Mouse (Mus musculus) ZHBTc4 (cell line): ENCODE measurements around the gene Lgals4.
A peak's percentile ranks its signal among the peaks of the same experiment; 100 is the strongest.

Experiments used
- DNase-seq: peaks from one replicate; pipeline ENCODE4 v3.0.0-alpha.2; 2011; ENCODE audit warnings: low read depth, low spot score

Lgals4 gene

DNA sequence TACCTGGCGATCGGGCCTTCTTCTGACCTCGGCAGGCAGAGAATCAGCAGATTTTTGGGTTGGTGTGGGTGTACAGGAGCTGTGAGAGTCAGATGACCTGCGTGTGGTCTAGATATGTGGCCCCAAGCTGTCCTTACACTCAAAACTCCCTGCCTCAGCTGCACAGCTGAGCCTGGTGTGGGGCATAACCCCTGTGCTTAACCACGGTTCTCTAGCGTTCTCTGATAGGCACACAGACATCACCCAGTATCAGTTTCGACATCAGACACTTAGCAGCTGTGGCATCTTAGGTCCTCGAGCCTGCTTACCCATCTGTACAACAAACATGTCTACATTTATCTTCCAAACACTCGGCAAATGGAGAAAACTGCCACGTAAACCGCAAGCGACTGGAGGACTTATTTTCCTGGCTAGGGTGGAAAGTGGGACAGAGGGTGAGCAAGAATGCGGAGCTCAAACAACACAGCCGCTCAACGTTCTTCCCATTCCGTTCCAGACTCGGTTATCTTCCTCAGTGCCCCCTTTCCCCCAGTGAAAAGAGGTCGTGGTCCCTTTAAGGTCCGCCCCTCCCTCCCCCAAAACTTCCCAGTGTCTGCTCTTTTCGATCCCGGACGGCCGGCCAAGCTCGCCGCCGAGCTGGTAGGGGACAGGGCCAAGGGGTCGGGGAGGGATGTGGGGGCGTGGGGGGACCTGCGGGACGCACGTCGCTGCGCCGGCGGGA, 25.3 kb upstream of the Lgals4 start, which contains the start of gene Hnrnpl:
Gene Hnrnpl, plus strand, starts transcription at position 321 of the 721 bp plus-strand sequence.
- peak; percentile 61 for DNase-seq

DNA sequence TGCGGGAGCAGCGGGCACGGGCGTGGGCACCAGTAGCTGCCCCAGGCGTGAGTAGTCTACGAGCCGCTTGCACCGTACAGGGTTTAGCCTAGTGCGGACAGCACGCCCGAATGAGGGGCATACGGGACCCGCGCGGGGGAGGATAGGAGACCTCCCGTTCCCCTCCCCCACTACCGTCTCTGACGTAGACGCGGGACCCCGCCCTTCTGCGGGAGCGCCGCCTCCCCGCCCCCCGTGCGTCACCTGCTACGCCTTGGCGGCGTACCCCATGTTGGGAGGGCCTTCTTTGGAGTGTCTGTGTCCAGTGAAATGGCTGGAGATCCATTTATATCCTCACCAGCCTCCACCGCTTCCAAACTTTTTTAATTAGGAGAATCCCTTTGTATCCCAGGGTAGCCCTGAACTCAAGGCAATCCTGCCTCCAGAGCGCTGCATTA, 24.7 kb upstream of the Lgals4 start:
- peak; percentile 91 for DNase-seq

DNA sequence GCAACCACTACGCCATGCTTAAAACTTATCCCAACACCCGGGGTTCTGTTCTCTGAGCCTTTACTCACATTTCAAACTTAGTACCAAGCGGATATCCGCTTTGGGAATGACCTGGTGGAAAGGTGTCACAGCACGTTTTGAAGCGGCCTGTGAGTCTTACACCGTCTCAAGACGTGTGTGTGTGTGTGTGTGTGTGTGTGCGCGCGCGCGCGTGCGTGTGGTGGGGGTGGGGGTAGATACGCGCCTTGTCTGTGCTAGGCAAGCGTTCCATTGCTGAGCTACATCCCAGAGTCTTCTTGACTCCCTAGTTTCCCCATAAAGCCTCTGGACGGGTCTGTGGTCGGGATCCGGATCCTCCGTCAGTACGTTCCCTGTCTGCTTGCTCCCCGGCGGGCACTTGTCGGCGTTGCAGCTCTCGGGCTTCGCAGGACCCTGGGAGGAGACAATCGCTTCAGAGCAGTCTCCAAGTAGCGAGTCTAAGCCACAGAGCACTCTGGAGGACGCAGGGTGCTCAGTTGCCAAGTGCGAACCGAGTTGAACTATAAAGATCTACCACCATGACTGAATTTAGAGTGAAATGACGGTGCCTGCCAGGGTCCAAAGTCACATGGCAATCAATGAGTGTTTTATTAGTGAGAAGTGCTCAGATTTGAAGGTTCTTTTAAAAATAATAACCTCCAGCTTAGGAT, 24.1 kb upstream of the Lgals4 start:
- peak; percentile 73 for DNase-seq

DNA sequence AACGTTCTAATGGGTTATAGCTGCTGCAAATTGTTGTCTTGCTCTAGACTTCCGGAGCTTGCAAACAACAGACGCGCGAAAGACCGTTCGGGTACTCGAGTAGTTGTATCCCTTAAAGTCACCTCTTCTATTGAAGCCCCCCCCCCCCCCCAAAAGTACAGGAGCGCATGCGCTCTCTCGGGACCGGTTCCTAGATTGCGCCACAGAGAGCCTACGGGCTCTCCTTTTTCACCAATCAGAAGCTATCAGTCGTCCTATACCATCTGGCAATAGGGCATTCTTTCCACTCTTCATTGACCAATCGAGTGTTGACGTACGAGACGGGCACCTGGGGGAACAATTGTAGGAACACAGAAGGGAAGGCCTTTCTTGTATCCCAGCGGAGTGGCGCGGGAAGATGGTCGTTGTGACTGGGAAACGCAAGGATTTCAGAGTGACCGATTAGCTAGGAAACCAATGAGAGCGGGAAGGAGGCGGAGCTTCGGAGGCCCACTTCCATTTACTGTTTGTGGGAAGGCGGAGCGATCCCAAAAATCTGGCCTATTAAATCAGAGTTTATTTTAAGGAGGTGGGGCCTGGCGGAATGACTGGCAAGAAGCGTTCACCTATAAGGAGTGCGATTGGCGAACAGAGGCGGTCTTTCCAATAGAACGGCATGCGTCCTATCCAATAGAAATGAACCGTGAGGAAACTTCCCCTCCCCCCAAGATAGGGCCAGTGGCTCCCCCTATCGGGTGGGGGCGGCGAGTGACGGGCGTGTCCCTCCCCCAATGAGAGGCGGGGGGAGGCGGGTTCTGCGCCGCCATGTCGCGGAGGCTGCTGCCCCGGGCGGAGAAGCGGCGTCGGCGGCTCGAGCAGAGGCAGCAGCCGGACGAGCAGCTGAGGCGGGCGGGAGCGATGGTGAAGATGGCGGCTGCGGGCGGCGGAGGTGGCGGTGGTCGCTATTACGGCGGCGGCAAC, 23.3 kb upstream of the Lgals4 start:
- DNase-seq: peak; percentile 100

DNA sequence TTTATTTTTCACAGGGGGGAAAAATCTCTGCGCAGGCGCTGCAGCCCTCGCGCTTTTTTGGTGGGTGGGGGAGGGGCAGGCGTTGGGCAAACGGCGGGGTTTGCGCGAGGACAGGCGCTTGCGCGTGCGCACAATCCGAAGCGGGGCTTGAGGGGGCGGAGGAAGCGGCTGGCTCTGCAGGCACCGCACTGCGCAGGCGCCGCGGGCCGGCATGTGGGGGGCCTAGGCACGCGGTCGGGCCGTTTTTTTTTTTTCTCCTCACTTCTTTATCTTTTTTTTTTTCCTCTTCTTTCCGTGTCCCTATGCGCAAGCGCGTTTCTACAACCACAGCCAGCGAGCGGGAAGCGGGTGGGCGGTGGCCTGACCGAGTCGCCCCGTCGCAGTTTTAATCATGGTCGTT, 22.4 kb upstream of the Lgals4 start:
- DNase-seq: peak; percentile 96

DNA sequence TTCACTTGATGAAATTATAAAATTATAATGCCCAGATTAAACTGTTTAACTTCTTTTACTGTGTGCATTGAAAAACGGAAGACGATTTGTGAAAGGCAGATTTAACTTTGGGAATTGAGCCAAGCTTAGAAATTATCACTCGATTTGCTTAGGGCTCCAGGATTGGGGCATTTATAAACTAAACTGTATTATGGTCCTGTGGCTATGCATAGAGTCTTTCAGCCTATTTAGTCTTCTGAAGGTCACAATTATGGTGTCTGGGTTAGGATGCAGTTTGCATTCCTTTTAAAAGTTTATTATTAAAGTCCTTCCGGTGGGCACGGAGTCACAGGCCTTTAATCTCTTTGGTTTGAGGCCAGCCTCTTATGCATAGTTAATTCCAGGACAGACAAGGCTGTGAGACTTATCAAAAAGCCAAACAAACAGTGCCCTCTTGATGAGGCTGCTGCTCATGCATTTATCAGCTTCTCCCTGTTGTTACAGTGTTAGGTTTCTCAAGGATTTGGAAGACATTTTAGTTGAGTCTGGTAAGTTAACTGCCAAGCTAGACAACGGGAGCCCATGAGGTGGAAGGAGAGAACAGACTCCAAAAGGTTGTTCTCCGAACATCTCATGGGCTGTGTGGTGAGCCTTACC, 21.9 kb upstream of the Lgals4 start:
- DNase-seq: no peak

DNA sequence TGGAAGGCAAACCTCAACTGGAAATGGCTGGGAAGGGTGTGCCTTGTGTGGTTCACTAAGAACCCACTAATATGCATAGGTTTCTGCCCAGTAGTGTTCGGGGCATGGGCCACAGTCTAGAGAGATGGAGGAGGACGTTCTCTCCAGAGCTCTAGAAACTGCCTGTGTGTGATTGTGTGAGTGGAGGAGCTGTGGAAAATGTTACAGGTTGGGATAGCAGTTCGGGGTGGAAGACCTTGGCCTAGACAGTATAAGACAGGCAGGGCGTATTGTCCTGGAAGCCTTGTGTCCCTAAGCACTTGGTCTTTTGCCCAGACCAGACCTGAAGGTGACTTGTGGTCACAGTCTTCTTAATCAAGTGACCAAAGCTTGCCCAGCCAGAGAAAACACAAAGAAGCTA, 21.2 kb upstream of the Lgals4 start:
- DNase-seq: no peak

DNA sequence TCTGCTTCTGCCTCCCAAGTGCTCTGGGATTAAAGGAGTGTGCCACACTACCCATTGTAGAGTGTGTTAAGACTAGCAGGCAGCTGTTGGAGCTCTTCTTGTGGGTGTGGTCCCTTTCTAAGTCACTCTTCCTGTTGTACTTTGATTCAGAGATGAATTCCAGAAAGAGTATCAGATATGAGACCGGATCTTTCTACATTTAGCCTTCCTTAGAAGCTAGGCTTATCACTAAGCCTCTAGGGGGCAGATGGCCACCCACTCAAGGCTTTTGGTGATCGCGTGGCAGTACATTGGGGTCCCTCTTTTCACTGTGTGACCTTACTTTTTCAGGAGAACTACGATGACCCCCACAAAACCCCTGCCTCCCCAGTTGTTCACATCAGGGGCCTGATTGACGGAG, 20.7 kb upstream of the Lgals4 start:
- no peak for DNase-seq

DNA sequence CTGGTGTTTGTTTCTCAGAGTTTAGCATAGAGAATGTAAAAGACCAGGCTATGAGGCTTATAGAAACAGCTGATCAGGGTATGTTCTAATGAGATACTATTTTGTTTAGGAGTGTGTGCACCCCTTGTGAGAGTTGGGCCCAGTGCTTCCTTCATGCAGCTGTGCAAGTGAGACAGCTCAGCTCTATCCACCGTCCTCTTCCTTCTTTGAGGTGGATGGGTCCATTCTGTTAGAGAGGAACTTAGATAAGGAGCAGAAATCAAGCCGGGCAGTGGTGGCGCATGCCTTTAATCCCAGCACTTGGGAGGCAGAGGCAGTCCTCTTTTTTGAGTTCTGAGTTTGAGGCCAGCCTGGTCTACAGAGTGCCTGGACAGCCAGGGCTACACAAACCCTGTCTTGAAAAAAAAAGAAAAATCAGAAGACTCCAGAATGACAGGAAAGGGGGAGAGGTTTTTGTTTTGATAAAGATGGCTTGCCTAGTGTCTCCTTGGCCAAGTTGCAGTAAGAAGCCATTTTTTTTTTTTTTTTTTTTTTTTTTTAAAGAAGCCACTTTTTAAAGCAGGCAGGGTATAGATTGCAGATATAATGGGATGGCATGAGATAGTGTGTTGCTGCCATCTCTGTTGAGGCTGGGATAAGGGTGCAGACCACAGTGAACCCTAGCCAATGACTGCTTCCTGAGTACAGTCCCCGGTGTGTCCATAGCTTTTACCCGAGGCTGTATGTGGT, 19.2 kb upstream of the Lgals4 start:
- no peak for DNase-seq

DNA sequence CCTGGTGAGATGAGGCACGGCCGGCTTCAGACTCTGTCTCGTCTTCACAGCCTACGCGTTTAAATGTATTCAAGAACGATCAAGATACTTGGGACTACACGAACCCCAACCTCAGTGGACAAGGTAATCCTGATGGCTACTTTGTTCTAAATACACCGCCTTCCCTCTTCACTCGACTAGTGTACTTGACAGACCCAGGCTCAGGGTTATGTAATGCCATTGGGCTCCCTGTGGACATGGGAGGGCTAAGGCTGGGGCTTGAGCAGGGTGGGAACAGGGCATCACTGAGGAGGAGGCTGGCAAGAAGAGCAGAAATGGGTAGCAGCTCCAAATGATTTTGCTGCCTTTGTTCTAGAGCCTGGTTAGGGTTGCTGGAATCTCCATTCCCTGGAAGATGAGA, 18.4 kb upstream of the Lgals4 start:
- DNase-seq: no peak

DNA sequence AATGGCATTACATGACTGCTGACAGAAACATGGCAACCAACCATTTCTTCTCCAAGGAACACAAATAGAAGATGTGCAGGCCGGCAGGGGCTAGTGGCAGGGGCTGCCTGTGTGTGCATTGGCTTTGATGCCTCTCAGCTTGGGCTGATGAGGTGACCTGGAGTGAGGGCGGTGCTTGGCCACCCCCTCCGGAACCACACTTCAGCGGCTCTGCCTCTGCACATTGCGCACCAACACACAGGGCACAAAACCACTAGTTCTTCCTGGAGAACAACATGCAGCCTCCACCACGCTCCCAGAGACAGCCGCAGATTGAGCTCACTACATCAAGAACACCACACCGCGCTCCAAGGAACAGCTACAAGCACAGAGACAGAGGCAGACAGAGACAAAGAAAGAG, 17.5 kb upstream of the Lgals4 start:
- no peak for DNase-seq

DNA sequence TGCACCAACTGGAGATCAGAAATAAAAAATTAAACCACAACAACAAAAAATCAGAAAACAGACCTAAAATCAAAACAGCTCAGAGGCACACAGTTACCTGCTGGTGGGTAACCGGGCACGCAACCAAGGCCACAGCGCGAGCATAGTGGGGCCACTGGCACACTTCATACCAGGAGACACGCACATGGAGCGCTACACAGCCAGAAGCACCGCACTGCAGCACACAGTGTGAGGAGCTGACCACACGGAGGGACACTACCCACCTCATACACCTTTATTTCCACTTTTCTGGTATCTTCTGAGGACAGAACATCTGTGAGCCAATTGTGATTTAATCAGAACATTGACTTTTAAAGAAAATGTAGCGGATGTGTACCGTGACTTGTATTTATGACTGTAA, 16.7 kb upstream of the Lgals4 start:
- no peak for DNase-seq

DNA sequence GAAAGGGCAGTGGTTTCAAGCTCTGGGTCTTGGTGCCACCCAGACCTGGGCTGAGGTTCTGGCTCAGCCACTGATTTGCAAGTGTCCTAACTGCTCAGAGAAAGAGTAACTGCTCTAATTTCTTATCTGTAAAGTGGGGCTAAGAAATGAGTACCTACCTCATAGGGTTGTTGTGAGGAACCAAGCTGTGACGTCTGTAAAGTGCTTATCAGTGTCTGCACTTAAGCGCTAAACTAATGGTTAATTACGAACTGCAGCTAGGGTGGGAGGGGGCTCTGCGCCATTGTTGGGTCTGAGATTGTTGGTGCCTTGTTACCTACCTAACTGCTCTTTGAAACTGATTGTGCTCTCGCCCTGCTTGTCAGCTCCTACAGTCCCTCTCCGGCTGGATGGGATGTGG, 16.1 kb upstream of the Lgals4 start:
- no peak for DNase-seq

DNA sequence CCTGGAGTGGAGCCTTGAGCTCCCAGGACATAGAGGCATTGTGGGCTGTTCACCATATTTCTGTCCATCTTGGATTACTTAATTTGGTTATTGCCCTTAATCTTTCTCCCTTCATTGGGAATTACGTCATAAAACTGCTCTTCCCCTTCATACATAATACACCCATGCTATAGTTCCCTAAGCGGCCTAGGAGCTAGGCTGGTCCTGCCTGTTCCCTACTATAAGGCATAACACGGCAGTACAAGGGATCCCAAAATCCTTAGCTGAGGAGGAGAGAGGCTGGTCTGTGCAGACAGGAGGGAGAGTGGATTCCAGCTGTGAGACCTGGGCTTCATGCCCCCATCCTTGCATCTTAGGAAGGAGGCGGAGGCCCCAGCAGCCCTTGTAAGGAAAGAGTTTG, 15.7 kb upstream of the Lgals4 start:
- no peak for DNase-seq

DNA sequence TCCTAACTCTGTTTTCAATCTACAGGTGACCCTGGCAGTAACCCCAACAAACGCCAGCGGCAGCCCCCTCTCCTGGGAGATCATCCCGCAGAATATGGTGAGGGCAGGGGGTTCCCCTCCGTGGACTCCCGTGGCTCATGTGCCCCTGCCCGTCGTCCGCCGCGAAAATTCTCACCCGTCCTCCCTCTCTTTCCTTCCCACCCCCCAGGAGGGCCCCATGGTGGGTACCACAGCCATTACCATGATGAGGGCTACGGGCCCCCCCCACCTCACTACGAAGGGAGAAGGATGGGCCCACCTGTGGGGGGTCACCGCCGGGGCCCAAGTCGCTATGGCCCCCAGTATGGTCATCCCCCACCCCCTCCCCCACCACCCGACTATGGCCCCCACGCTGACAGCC, 15.2 kb upstream of the Lgals4 start:
- DNase-seq: no peak

DNA sequence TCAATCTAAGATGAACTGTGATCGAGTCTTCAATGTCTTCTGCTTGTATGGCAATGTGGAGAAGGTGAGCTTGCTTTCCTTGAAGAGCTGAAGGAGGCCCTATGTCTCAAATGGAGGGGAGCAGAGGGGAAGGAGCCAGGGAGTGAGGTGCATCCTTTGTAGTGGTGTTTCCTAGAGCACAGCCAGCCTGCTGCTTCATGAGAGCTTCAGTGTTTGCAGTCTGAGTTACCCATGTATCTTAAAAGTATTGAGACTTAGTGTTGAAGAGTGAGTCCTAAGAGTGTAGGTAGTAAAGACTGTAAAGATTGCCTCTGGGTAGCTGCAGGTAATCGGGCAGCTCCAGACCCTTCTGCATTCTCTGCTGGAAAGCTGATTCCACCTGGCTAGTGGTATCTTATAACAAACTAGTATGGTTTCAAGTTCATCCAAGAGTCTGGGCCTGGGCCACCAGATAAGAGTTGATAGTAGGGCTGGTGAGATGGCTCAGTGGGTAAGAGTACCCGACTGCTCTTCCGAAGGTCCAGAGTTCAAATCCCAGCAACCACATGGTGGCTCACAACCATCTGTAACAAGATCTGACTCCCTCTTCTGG, 14.7 kb upstream of the Lgals4 start:
- no peak for DNase-seq

DNA sequence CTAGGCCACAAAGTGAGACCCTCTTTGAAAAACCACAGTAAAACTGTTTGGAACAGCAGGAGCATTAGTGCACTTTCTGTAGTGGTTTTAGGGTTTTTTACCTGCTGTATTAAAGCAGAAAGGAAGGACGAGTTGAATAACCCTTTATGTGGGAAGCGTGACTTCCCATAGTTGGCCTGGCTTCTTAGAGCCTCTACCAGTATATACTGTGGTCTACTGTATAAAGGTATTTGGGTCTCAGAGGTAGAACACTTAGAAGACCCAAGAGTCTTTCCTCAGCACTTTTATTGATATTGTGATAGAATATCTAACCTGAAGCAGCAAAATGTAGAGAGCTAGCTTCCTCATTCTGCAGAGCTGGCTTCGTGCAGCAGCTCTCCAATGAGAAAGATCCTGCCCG, 14.1 kb upstream of the Lgals4 start:
- DNase-seq: no peak

DNA sequence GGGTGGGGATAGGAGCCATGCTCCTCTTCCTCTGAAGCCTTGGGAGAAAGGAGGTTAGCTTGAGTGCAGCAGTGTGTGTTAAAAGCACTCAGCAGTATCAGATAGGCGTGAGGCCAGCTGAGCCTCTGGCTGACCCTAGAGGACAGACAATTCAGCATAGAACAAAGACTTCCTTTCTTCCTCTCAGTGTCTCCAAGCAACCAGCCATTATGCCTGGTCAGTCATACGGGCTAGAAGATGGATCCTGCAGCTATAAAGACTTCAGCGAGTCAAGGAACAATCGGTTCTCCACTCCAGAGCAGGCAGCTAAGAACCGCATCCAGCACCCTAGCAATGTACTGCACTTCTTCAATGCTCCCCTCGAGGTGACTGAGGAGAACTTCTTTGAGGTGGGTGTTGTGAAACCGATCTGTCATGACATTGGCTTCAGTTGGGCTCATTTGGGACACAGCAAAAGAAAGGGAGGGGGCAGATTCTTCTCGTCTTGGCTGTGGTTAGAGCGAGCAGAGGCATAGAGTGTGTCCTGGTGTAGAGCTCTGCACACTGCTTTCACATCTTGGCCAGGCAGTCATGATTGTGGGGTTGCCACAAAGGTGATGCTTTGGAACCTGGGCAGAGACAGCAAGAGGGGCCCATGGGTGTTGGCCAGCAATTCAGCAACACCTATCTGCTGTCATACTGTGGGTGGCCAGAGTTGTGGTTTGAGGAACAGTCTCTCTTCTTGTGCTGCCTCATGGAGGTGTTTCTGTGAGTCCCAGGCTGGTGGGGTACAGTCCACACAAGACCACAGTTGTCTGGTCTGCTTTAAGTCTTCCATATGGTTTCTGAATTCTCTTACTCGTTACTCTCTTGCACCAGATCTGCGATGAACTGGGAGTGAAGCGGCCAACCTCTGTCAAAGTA, 13.0 kb upstream of the Lgals4 start:
- no peak for DNase-seq

DNA sequence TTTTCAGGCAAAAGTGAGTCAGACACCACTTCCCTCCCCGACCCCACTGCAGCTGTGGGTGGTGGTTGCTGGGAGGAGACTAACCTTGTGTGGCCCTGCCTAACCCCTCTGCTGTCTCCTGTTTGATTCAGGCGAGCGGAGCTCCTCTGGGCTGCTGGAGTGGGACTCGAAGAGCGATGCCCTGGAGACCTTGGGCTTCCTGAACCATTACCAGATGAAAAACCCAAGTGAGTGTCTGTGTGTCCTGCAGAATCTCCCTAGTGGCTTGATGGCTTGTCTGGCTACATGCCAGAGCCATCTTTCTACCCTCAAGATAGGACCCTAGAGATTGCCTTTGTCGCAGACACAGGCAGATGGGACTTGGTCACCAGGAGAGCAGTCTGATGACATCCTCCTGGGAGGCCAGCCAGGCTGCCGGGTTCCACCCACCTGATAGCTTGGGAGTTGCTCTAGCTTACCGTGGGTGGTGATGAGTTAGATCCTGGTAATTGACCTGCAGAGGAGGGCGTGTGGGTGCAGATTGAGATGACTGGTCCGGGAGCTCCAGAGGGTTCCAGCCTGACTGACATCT, 12.3 kb upstream of the Lgals4 start:
- DNase-seq: no peak
